11 mouse cellular contexts compared by ENCODE assay signal in the genomic region with DNA sequence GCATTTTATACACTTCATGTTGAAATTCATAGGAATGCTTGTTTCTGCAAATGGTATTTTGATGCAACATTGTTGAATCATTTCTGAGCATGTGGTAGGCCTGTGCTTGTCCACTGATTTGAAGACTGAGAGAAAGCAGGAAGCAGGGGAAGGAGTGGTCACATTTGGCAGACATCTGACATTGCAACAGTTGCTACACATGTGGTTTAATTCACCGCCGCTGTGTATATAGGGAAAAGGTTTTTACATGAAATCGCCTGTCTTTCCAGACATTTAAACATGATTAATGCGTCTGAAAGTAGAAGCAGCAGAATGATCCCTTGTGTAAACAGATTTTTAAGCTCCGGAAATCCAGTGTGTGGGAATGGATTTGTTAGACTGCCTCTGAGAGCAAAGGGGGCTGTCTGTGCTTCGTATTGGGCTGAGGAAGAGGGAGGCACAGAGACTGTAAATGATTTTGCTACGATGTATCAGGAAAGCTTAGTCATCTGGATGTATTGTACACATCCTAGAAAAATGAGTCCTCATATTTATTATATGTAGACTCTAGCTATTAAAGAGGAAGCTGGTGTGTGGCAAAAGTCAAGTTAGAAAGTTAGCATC. TPM values are rescaled to one million over a fixed set of nuclear protein-coding genes. Genes with fewer than 3 reads are reported as not detected.
DNase-seq lines count a peak whose midpoint lies in the region; ATAC-seq lines count a peak whose summit lies in the region.
"Had no signal": no experiment of that assay in that cellular context is flagged by ENCODE, and none has a peak within 500 bp of the region (broad histone marks: within the 10 kb centered on the region; RNA-seq: fewer than 3 reads in every experiment).

No protein-coding gene starts in this region.

- H3K27me3 ChIP-seq in kidney, embryonic 15.5 days: no peaks in the 10 kb centered on the region
- H3K27me3 ChIP-seq: hindbrain, embryonic 13.5 days had no signal

- peak; percentile 43; the same call in 1 of the 2 replicates for ATAC-seq in kidney, embryonic 15.5 days (replicated peaks; ENCODE audit: low FRiP score)
- peak; percentile 77 for ATAC-seq in megakaryocyte progenitor cell, adult 5-6 weeks (replicated peaks; ENCODE audit: poor library complexity)

- WGBS in kidney, embryonic 15.5 days: 17% methylated on average over 7 of the region's 7 CpGs

- H3K9ac ChIP-seq in kidney, embryonic 15.5 days: no peak overlapping the region
- H3K9ac ChIP-seq: hindbrain, embryonic 13.5 days; liver, embryonic 14.5 days had no signal

- H3K4me1 ChIP-seq in kidney, embryonic 15.5 days: peaks cover 22% of the 10 kb centered on the region
- H3K4me1 ChIP-seq: hindbrain, embryonic 13.5 days had no signal

- no peak overlapping the region for H3K4me2 ChIP-seq in kidney, embryonic 15.5 days
- H3K4me2 ChIP-seq: hindbrain, embryonic 13.5 days had no signal

- DNase-seq in kidney, postnatal 10 days: no peak
- peak; percentile 1 for DNase-seq in brain, adult 2 months (ENCODE audit: low read depth, low spot score)
- DNase-seq in gonadal fat pad, adult 2 months (ENCODE audit: low read depth): peak; percentile 6
- DNase-seq in adrenal gland, postnatal 25 days: no peak
- no peak for DNase-seq in gastrocnemius, adult 8-10 months (ENCODE audit: low spot score in 2 of 2)
- no peak for DNase-seq in layer of hippocampus, postnatal 25 days (ENCODE audit: extremely low spot score in 1 of 2, low spot score in 1 of 2)
- DNase-seq: cerebellum, postnatal 14 days had no signal

- no peaks in the 10 kb centered on the region for H3K9me3 ChIP-seq in kidney, embryonic 15.5 days (replicated peaks)
- H3K9me3 ChIP-seq: hindbrain, embryonic 13.5 days had no signal

- no peak overlapping the region for H3K4me3 ChIP-seq in kidney, embryonic 15.5 days (replicated peaks)
- H3K4me3 ChIP-seq: hindbrain, embryonic 13.5 days had no signal

- no peaks in the 10 kb centered on the region for H3K36me3 ChIP-seq in kidney, embryonic 15.5 days
- H3K36me3 ChIP-seq: hindbrain, embryonic 13.5 days had no signal

- peak overlapping the region; percentile 59 for H3K27ac ChIP-seq in kidney, embryonic 15.5 days
- H3K27ac ChIP-seq: hindbrain, embryonic 13.5 days; liver, embryonic 14.5 days had no signal

RNA-seq across cellular contexts. Expression of a gene that starts 24.6 kb away (rescaled TPM):
- not detected in 2 replicates for polyA plus RNA-seq in kidney, embryonic 15.5 days (2015; fragmentation: Nextera tagmentation; extraction: Ambion mirVana)
- polyA plus RNA-seq in gonadal fat pad, adult 2 months (2012; rRNA removed): 8.0 and 26.7 TPM in 2 replicates
- total RNA-seq in megakaryocyte progenitor cell, adult 5-6 weeks (2015): not detected in 2 replicates
- not detected in 2 replicates for total RNA-seq in megakaryocyte progenitor cell, adult 5-6 weeks (2017)
- not detected in 2 replicates for total RNA-seq in adrenal gland, postnatal 25 days (2021)
- under 1 TPM in 1 of 4 experiments, not detected in 3; 0.86 TPM for total RNA-seq in gastrocnemius, adult 8-10 months (2022)
- total RNA-seq in layer of hippocampus, postnatal 25 days (2021): not detected
- polyA plus RNA-seq: hindbrain, embryonic 13.5 days; liver, embryonic 14.5 days had no signal

RNA-seq across cellular contexts. Expression of a gene that starts 37.9 kb away (rescaled TPM):
- 2.4 and 2.8 TPM in 2 replicates for polyA plus RNA-seq in kidney, embryonic 15.5 days (2015; fragmentation: Nextera tagmentation; extraction: Ambion mirVana)
- 6.5 and 18.0 TPM in 2 replicates for polyA plus RNA-seq in gonadal fat pad, adult 2 months (2012; rRNA removed)
- not detected in 2 replicates for total RNA-seq in megakaryocyte progenitor cell, adult 5-6 weeks (2015)
- total RNA-seq in megakaryocyte progenitor cell, adult 5-6 weeks (2017): not detected in 2 replicates
- not detected in 2 replicates for total RNA-seq in adrenal gland, postnatal 25 days (2021)
- not detected for total RNA-seq in gastrocnemius, adult 8-10 months (2022)
- total RNA-seq in layer of hippocampus, postnatal 25 days (2021): not detected

Comparison
In these comparisons a context has a peak if more than half of its experiments do, and no peak if none do; other contexts are left out.
1. DNase-seq: peak in brain, adult 2 months (single experiment) and gonadal fat pad, adult 2 months (single experiment); none in kidney, postnatal 10 days (single experiment), adrenal gland, postnatal 25 days (single experiment), gastrocnemius, adult 8-10 months (0 of 2) and layer of hippocampus, postnatal 25 days (0 of 2).